Mouse (Mus musculus) liver, adult 2 months (tissue): ENCODE results near the gene Mettl8. TPM values are rescaled to one million over a fixed set of nuclear protein-coding genes. Genes with fewer than 3 reads are reported as not detected.

Experiments used
- DNase-seq: peaks from one replicate; pipeline ENCODE4 v3.0.0-alpha.2; 2011; ENCODE audit warnings: low read depth, low spot score; ENCODE audit errors: extremely low read depth
- H3K27ac ChIP-seq: fragments of 200-500 bp; replicated peaks from 2 replicates; pipeline ENCODE4 v1.5.1; 2012; ENCODE audit warnings: low read depth, mild to moderate bottlenecking, control low read depth, inconsistent platforms, low read length; ENCODE audit not compliant: insufficient read depth
- H3K27me3 ChIP-seq: fragments of 200-500 bp; 2 replicates; pipeline ENCODE4 v1.6.1; 2012; ENCODE audit warnings: mild to moderate bottlenecking, moderate library complexity, low read length, inconsistent platforms; ENCODE audit not compliant: control insufficient read depth, insufficient read depth
- H3K36me3 ChIP-seq: fragments of 200-500 bp; 2 replicates; pipeline ENCODE4 v1.6.1; 2012; ENCODE audit warnings: low read length, inconsistent platforms; ENCODE audit not compliant: control insufficient read depth, insufficient read depth
- H3K4me1 ChIP-seq: fragments of 200-500 bp; 2 replicates; pipeline ENCODE4 v1.6.1; 2011; ENCODE audit warnings: low read length; ENCODE audit not compliant: control insufficient read depth, insufficient read depth
- H3K4me3 ChIP-seq: fragments of 200-500 bp; 2 replicates; pipeline ENCODE4 v1.5.1; 2011; ENCODE audit warnings: low read depth, mild to moderate bottlenecking, control low read depth, low read length, moderate library complexity; ENCODE audit not compliant: insufficient read depth
- H3K79me2 ChIP-seq: fragments of 200-500 bp; 2 replicates; pipeline ENCODE4 v1.6.1; 2012; ENCODE audit warnings: inconsistent platforms, mild to moderate bottlenecking, low read length, moderate library complexity; ENCODE audit not compliant: control insufficient read depth, insufficient read depth
- H3K9ac ChIP-seq: fragments of 200-500 bp; 2 replicates; pipeline ENCODE4 v1.6.1; 2012; ENCODE audit warnings: low read depth, mild to moderate bottlenecking, control low read depth, inconsistent platforms, low read length
- CTCF ChIP-seq: fragments of 200-500 bp; IDR thresholded peaks from 2 replicates; pipeline ENCODE4 v1.5.1; 2011; ENCODE audit warnings: low read depth, low read length, control low read depth
- POLR2A ChIP-seq: fragments of 200-500 bp; IDR thresholded peaks from 2 replicates; pipeline ENCODE4 v1.6.1; 2011; ENCODE audit warnings: low read length, control low read depth; ENCODE audit not compliant: insufficient read depth; ENCODE audit errors: extremely low read depth
- WGBS: fragments of 180-500 bp; shearing (Covaris S2); methylation state at CpG from one replicate; pipeline ENCODE4 v1.1.7; 2018; 5-methylcytosine and 5-hydroxymethylcytosine counted together
- polyA plus RNA-seq: library from polyadenylated mRNA; depleted of rRNA; stranded (reverse); fragments of >200 nt; gene quantifications from 2 replicates; pipeline ENCODE4 v1.2.3, GENCODE M21; 2012
- total RNA-seq: library from RNA; depleted of rRNA; stranded (reverse); fragments of >200 nt; gene quantifications from 2 replicates; pipeline ENCODE4 v1.2.3, GENCODE M21; 2014

Gene Mettl8
- total and polyA plus RNA-seq, 2 experiments: 2.7 to 11.7 TPM

- H3K27ac ChIP-seq: no peak overlapping the region
- 47% methylated on average over 1 of the region's 1 CpGs for WGBS
- H3K4me1 ChIP-seq: no peaks in the 10 kb centered on the region
- no peak overlapping the region for H3K9ac ChIP-seq
- H3K27me3 ChIP-seq: no peaks in the 10 kb centered on the region
- H3K36me3 ChIP-seq: peaks cover 3% of the 10 kb centered on the region; the same call in 1 of the 2 replicates
- H3K79me2 ChIP-seq: no peaks in the 10 kb centered on the region
- H3K4me3 ChIP-seq: no peak overlapping the region
- DNase-seq: peak; percentile 77
- no peak for TF ChIP-seq CTCF
- no peak for TF ChIP-seq POLR2A
Measured at GRCm38 (mm10) chr2:70962921-70963320, 92.5 kb downstream of the Mettl8 start.

DNA sequence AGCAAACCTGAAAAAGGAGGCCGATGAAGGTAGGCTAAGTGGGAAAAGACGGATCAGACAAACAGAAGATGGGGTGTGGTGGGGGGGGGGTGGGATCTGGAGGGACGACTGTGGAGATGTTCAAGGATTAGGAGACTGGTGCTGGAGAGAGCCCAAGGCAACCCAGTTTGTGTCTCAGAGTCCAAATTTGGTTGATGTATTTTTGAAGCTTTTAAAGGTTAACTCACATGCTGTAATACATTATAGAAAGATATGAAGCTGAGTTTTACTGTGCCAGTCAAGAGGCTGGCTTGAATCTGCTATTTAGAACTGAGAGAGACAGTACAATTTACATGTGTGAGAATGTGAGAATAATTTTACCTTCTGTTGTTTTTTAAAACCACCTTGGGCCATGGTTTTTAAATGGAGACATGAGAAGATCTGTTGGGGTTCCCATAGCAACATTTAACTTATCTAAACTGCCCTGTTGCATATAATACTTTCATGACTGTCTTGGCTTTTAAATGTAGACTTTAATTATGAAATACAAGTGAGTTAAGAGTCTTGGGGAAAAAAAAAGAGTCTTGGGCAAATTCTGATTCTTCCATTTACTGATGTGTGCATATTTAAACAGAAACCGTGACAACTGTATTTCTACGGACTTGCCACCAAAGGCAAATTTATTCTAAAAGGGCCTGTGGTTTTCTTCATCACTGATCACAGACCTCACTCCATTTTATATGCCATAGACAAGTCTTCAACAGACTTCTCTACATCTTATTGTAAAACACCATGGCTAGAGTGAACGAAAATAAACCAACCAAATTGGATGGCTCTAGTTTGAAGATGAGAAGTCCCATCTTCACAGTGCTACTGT, 94.1 kb downstream of the Mettl8 start:
- Histone ChIP-seq H3K79me2 (no peaks in the 10 kb centered on the region), H3K9ac (no peak overlapping the region), H3K27me3 (no peaks in the 10 kb centered on the region), H3K4me1 (no peaks in the 10 kb centered on the region), H3K4me3 (no peak overlapping the region), H3K27ac (no peak overlapping the region), H3K36me3 (peaks cover 3% of the 10 kb centered on the region; the same call in 1 of the 2 replicates)
- no peak for DNase-seq
- WGBS: 89% methylated on average over 6 of the region's 6 CpGs
- TF ChIP-seq POLR2A (no peak), CTCF (no peak)

DNA sequence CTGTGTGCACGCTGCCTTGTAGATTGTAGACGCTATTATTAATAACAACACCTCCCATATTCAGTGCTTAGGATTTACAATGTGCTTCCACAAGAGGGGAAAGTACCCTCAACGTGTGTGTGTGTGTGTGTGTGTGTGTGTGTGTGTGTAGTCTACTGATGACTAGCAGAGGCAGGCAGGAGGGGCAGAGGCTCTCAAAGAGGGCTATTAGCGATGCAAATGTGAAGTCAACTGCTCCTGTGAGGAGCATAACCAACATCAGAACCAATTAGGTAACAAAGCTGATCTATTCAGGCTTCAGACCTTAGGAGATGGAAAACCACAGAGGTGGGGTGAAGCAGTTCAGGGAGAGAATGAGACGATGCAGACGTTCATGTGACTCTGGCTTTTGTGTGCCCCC, 95.3 kb downstream of the Mettl8 start:
- no peak for TF ChIP-seq CTCF
- no peak for TF ChIP-seq POLR2A
- no peak for DNase-seq
- Histone ChIP-seq H3K36me3 (no peaks in the 10 kb centered on the region), H3K9ac (no peak overlapping the region), H3K79me2 (no peaks in the 10 kb centered on the region), H3K4me1 (no peaks in the 10 kb centered on the region), H3K27ac (no peak overlapping the region), H3K4me3 (no peak overlapping the region), H3K27me3 (no peaks in the 10 kb centered on the region)
- 91% methylated on average over 6 of the region's 6 CpGs for WGBS

GRCm38 (mm10) chr2:70959337-70959736, 96.0 kb downstream of the Mettl8 start:
- H3K4me1 ChIP-seq: no peaks in the 10 kb centered on the region
- 87% methylated on average over 7 of the region's 7 CpGs for WGBS
- no peak overlapping the region for H3K9ac ChIP-seq
- TF ChIP-seq CTCF: no peak
- TF ChIP-seq POLR2A: no peak
- no peak for DNase-seq
- no peaks in the 10 kb centered on the region for H3K27me3 ChIP-seq
- no peak overlapping the region for H3K4me3 ChIP-seq
- H3K27ac ChIP-seq: no peak overlapping the region
- no peaks in the 10 kb centered on the region for H3K36me3 ChIP-seq
- H3K79me2 ChIP-seq: no peaks in the 10 kb centered on the region

DNA sequence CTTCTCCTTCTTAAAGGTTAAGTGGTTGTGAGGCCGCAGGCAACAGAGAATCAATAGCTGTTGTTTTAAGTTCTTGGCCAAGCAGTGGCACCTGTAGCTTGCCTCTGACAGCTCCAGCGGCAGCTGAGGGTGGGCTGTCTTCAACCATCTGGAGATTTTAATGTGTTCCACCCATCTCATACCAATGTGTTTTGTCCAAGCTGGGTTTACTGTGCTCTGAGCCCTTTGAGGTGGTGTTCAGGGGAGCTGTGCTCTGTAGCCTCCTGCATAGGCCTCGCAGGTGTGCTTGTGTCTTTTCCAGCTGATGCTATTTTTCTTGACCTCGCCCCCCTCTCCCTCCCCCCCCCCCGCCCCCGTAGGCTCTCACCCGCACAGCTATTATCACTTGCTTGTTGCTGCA, 96.8 kb downstream of the Mettl8 start:
- no peak overlapping the region for H3K9ac ChIP-seq
- 86% methylated on average over 7 of the region's 7 CpGs for WGBS
- DNase-seq: no peak
- no peaks in the 10 kb centered on the region for H3K4me1 ChIP-seq
- H3K27me3 ChIP-seq: no peaks in the 10 kb centered on the region
- H3K27ac ChIP-seq: no peak overlapping the region
- no peaks in the 10 kb centered on the region for H3K36me3 ChIP-seq
- no peaks in the 10 kb centered on the region for H3K79me2 ChIP-seq
- TF ChIP-seq POLR2A: no peak
- no peak for TF ChIP-seq CTCF
- H3K4me3 ChIP-seq: no peak overlapping the region

- TF ChIP-seq CTCF (no peak), POLR2A (no peak)
- Histone ChIP-seq H3K4me1 (no peaks in the 10 kb centered on the region), H3K4me3 (no peak overlapping the region), H3K27me3 (no peaks in the 10 kb centered on the region), H3K27ac (no peak overlapping the region), H3K36me3 (no peaks in the 10 kb centered on the region), H3K9ac (no peak overlapping the region), H3K79me2 (no peaks in the 10 kb centered on the region)
- WGBS: 78% methylated on average over 2 of the region's 2 CpGs
- DNase-seq: no peak
Measured at GRCm38 (mm10) chr2:70953616-70954015, 101.8 kb downstream of the Mettl8 start.
